Mouse (Mus musculus) heart, embryonic 16.5 days (tissue): ENCODE data around the gene Myo1d. TPM values are rescaled to one million over a fixed set of nuclear protein-coding genes. Genes with fewer than 3 reads are reported as not detected.

Experiments
- ATAC-seq: fragments of 200-750 bp; cut with Nextera tagmentation; replicated peaks from 2 replicates; pipeline ENCODE4 v1.8.0; 2017; ENCODE audit warnings: moderate number of reproducible peaks; ENCODE audit not compliant: insufficient read depth, low FRiP score; ENCODE audit errors: extremely low read depth
- H3K27ac ChIP-seq: fragments of 300-500 bp; sonication (generic); 2 replicates; pipeline ENCODE4 v1.5.1; 2014; ENCODE audit warnings: mild to moderate bottlenecking, low read length, control low read depth, moderate library complexity
- H3K27me3 ChIP-seq: fragments of 300-500 bp; sonication (generic); 2 replicates; pipeline ENCODE4 v1.6.1; 2014; ENCODE audit warnings: low read length, mixed read lengths; ENCODE audit not compliant: control insufficient read depth, insufficient read depth
- H3K36me3 ChIP-seq: fragments of 300-500 bp; sonication (generic); 2 replicates; pipeline ENCODE4 v1.6.1; 2014; ENCODE audit not compliant: control insufficient read depth, insufficient read depth
- H3K4me1 ChIP-seq: fragments of 300-500 bp; sonication (generic); 2 replicates; pipeline ENCODE4 v1.6.1; 2014; ENCODE audit warnings: low read length, mixed read lengths; ENCODE audit not compliant: control insufficient read depth, insufficient read depth
- H3K4me2 ChIP-seq: fragments of 300-500 bp; sonication (generic); 2 replicates; pipeline ENCODE4 v1.6.1; 2014; ENCODE audit warnings: low read depth, mild to moderate bottlenecking, control low read depth, low read length
- H3K4me3 ChIP-seq: fragments of 300-500 bp; sonication (generic); 2 replicates; pipeline ENCODE4 v1.5.1; 2014; ENCODE audit warnings: mild to moderate bottlenecking, control low read depth, low read length
- H3K9ac ChIP-seq: fragments of 300-500 bp; sonication (generic); 2 replicates; pipeline ENCODE4 v1.6.1; 2014; ENCODE audit warnings: low read length, control low read depth
- H3K9me3 ChIP-seq: fragments of 300-500 bp; sonication (generic); replicated peaks from 2 replicates; pipeline ENCODE4 v1.6.1; 2016; ENCODE audit warnings: low read length; ENCODE audit not compliant: control insufficient read depth
- WGBS: fragments of 180-500 bp; shearing (Covaris S2); extraction: QIAGEN DNeasy Blood & Tissue Kit; methylation state at CpG from one replicate; pipeline ENCODE4 v1.1.7; 2014; 5-methylcytosine and 5-hydroxymethylcytosine counted together
- polyA plus RNA-seq: library from polyadenylated mRNA; unstranded; fragments of >200 nt; fragmentation: Nextera tagmentation; extraction: Ambion mirVana; gene quantifications from 2 replicates; pipeline ENCODE4 v1.2.1, GENCODE M21; 2015

Gene Myo1d
- polyA plus RNA-seq = 7.4 and 7.5 TPM in 2 replicates

- Histone ChIP-seq H3K4me1 (peaks cover 11% of the 10 kb centered on the region), H3K27ac (peak within 1 kb of the TSS; percentile 81), H3K27me3 (no peaks in the 10 kb centered on the region), H3K9ac (peak within 1 kb of the TSS; percentile 81), H3K36me3 (no peaks in the 10 kb centered on the region), H3K9me3 (no peaks in the 10 kb centered on the region), H3K4me3 (peak within 1 kb of the TSS; percentile 86), H3K4me2 (peak within 1 kb of the TSS; percentile 70)
- ATAC-seq = peak; percentile 96
- under 1% methylated on average over 78 of the region's 87 CpGs for WGBS
These were observed at the start of gene Myo1d for GRCm38 (mm10) chr11:80779527-80780344. Gene Myo1d (minus strand): TSS chr11:80780025.

DNA sequence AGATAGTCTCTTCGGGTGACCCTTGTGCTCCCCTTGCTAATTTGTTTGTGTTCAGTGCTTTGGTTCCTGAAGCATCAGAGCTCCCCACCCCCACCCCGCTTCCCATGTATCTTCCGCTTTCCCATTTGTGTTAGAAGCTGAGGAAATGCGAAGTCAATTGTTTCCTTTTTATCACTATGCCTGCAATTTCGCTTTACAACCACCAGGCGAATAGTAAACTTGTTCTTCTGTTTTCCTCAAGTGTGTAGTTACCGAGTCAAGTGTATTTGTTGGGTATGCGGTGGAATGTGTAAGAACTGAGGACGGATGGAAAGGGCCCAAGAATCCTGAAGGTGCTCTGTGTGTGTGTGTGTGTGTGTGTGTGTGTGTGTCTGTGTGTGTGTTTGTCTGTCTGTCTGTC, 42.0 kb upstream of the Myo1d start:
- H3K4me2 ChIP-seq = no peak overlapping the region
- peaks cover 4% of the 10 kb centered on the region; the same call in 1 of the 2 replicates for H3K36me3 ChIP-seq
- WGBS = 70% methylated on average over 9 of the region's 9 CpGs
- H3K4me1 ChIP-seq = peaks cover 18% of the 10 kb centered on the region
- no peak overlapping the region for H3K27ac ChIP-seq
- H3K9me3 ChIP-seq = no peaks in the 10 kb centered on the region
- ATAC-seq = no peak
- H3K4me3 ChIP-seq = no peak overlapping the region
- H3K9ac ChIP-seq = no peak overlapping the region
- H3K27me3 ChIP-seq = no peaks in the 10 kb centered on the region

GRCm38 (mm10) chr11:80821296-80821695, 41.5 kb upstream of the Myo1d start:
- 0 out of 2 replicates have a peak overlapping the region, but pooled peaks have one; percentile 5 for H3K27ac ChIP-seq
- WGBS = 52% methylated on average over 14 of the region's 14 CpGs
- H3K27me3 ChIP-seq = no peaks in the 10 kb centered on the region
- peak; percentile 32; the same call in 1 of the 2 replicates for ATAC-seq
- no peak overlapping the region for H3K4me3 ChIP-seq
- peaks cover 4% of the 10 kb centered on the region; the same call in 1 of the 2 replicates for H3K36me3 ChIP-seq
- no peak overlapping the region for H3K4me2 ChIP-seq
- H3K9ac ChIP-seq = no peak overlapping the region
- no peaks in the 10 kb centered on the region for H3K9me3 ChIP-seq
- H3K4me1 ChIP-seq = peaks cover 18% of the 10 kb centered on the region

- 94% methylated on average over 3 of the region's 3 CpGs for WGBS
- Histone ChIP-seq H3K9me3 (no peaks in the 10 kb centered on the region), H3K9ac (no peak overlapping the region)
These were observed 40.3 kb upstream of the Myo1d start for GRCm38 (mm10) chr11:80820085-80820484.

GRCm38 (mm10) chr11:80818060-80818697, 38.4 kb upstream of the Myo1d start:
- Histone ChIP-seq H3K27ac (peak overlapping the region; percentile 87), H3K27me3 (no peaks in the 10 kb centered on the region), H3K36me3 (peaks cover 23% of the 10 kb centered on the region), H3K9me3 (no peaks in the 10 kb centered on the region), H3K9ac (peak overlapping the region; percentile 51), H3K4me1 (peaks cover 18% of the 10 kb centered on the region), H3K4me3 (peak overlapping the region; percentile 2), H3K4me2 (peak overlapping the region; percentile 51)
- WGBS = 24% methylated on average over 11 of the region's 11 CpGs
- ATAC-seq = peak; percentile 86

More at GRCm38 (mm10) chr11:80820085-80820484, 40.3 kb upstream of the Myo1d start:
- no peak overlapping the region for H3K4me2 ChIP-seq
- ATAC-seq = no peak
- H3K27ac ChIP-seq = no peak overlapping the region
- no peak overlapping the region for H3K4me3 ChIP-seq
- H3K4me1 ChIP-seq = peaks cover 18% of the 10 kb centered on the region
- H3K27me3 ChIP-seq = no peaks in the 10 kb centered on the region
- H3K36me3 ChIP-seq = peaks cover 11% of the 10 kb centered on the region

DNA sequence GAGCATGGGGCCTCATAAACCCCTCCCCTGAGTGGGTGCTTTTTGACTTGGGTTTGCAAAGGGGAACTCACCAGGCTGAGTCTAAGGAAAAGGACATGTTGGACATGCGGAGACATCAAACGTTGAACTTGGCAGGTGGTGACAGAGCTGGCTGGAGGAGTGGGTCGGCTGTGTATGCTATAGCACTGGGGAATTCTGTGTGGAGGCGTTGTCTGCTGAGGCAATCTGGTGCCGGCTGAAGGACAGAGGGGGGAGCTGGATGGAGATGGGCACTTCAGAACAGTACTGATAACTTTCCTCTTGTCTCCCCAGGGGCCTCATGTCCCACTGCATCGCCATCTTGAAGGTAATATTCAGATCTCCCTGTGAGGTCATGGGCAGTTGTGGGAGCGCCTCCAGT, 35.5 kb upstream of the Myo1d start:
- WGBS = 47% methylated on average over 7 of the region's 7 CpGs
- Histone ChIP-seq H3K4me1 (peaks cover 23% of the 10 kb centered on the region), H3K9ac (no peak overlapping the region), H3K27ac (no peak overlapping the region), H3K4me3 (no peak overlapping the region), H3K36me3 (peaks cover 19% of the 10 kb centered on the region), H3K27me3 (no peaks in the 10 kb centered on the region), H3K9me3 (no peaks in the 10 kb centered on the region), H3K4me2 (no peak overlapping the region)
- no peak for ATAC-seq

DNA sequence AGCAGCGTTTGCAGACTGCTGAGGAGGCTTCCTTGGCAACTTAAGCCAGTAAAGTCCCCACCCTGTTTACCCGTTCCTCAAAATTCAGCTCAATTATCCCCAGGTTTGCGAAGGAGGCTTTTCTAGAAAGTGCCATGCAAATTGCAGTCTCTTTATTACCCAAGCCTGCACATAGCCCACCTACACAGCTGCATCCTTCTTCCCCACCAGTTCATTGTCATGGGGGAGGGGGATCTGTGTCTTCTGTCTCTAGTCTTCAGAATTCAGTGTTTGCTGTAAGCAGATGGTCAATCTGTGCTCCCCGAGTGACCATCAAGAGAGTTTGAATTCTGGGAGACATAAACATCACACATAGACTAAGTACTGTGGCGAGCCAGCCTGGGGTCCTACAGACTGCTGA, 31.3 kb upstream of the Myo1d start:
- Histone ChIP-seq H3K4me1 (peaks cover 12% of the 10 kb centered on the region), H3K9ac (peak overlapping the region; percentile 82), H3K27ac (no peak overlapping the region), H3K4me3 (peak overlapping the region; percentile 58), H3K36me3 (peaks cover 19% of the 10 kb centered on the region), H3K27me3 (no peaks in the 10 kb centered on the region), H3K9me3 (no peaks in the 10 kb centered on the region), H3K4me2 (peak overlapping the region; percentile 84)
- ATAC-seq = no peak
- WGBS = 29% methylated on average over 5 of the region's 5 CpGs

- H3K27me3 ChIP-seq = no peaks in the 10 kb centered on the region
- H3K4me3 ChIP-seq = peak within 1 kb of the TSS; percentile 58
- H3K9me3 ChIP-seq = no peaks in the 10 kb centered on the region
- peaks cover 12% of the 10 kb centered on the region for H3K4me1 ChIP-seq
- WGBS = 1% methylated on average over 48 of the region's 54 CpGs
- H3K4me2 ChIP-seq = peak within 1 kb of the TSS; percentile 84
- peak; percentile 82 for ATAC-seq
- H3K27ac ChIP-seq = peak within 1 kb of the TSS; percentile 83
- H3K36me3 ChIP-seq = peaks cover 12% of the 10 kb centered on the region
- H3K9ac ChIP-seq = peak within 1 kb of the TSS; percentile 82
These were observed 30.4 kb upstream of the Myo1d start, which contains the start of gene Tmem98 for GRCm38 (mm10) chr11:80809993-80810821. Gene Tmem98 (plus strand): TSS chr11:80810175.
